Mouse (Mus musculus): ENCODE results near the gene Il1rl1.
A peak's percentile ranks its signal among the peaks of the same experiment; 100 is the strongest.

Il1rl1 gene

DNA sequence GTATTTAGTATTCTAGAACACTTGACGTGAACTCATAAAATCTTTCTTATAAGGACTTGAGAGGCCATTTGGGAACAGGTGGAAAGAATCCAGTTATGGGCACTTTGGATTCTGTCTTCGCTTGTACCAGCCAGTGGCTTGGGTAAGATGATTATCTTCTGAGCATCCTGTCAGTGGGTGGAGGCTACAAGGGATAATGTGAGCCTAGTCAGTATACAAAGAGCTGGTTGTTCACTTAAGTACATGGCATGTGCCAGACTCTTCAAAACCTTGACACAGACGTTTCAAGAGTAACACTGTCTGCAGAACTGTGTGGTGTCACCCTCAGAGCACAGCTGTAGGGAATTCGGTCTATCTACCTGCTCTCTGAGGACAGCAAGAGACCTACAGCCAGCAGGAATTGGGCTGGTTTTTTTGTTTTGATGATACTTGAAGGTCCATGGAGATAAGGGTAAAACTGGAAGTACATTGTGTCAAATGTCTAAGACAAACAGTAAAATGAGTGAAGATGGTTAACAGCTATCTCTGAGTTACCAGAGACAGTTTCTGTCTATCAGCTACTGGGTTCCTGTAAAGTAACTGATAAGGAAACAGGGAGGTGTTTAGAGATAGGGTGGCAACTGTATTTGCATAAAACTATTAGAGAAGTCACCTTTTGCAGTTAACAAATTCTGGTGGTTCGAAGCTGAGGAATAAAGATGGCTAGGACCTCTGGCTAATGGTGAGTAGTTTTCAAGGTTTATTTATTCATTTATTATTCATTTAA is at the start of gene Il1rl1:
Gene Il1rl1, plus strand, starts transcription at position 661 of the 766 bp plus-strand sequence.
- no peak for DNase-seq (ENCODE audit: low read depth, low spot score)

- peak; percentile 69 for DNase-seq (ENCODE audit: low read depth, low spot score)
Observed at GRCm38 (mm10) chr1:40380111-40380510, 49.3 kb upstream of the Il1rl1 start.

- DNase-seq (ENCODE audit: low read depth, low spot score): peak; percentile 4
Observed at GRCm38 (mm10) chr1:40380990-40381389, 48.4 kb upstream of the Il1rl1 start.

GRCm38 (mm10) chr1:40382841-40383240 is 46.5 kb upstream of the Il1rl1 start:
- DNase-seq (ENCODE audit: low read depth, low spot score): no peak

GRCm38 (mm10) chr1:40384931-40385545 is 44.3 kb upstream of the Il1rl1 start:
- no peak for DNase-seq (ENCODE audit: low read depth, low spot score)

DNA sequence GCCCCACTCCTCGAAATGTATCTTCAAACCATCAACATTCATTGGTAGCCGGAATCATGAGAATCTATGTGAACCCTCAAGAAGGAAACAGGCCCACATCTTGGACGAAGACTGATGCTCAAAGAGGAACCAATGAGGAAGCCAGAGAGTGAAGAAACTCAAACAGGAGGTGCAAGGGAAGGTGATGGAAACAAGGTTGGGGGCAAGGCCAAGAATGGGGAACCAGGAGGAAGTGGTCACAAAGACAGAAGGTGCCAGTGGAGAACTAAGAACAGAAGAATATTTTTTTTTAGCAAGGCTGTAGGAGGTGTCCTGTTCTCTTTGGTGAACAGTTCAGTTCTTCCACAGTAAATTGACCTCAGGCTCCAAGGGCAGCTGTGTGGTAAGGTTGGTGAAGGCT is 38.0 kb upstream of the Il1rl1 start:
- no peak for DNase-seq (ENCODE audit: low read depth, low spot score)

DNA sequence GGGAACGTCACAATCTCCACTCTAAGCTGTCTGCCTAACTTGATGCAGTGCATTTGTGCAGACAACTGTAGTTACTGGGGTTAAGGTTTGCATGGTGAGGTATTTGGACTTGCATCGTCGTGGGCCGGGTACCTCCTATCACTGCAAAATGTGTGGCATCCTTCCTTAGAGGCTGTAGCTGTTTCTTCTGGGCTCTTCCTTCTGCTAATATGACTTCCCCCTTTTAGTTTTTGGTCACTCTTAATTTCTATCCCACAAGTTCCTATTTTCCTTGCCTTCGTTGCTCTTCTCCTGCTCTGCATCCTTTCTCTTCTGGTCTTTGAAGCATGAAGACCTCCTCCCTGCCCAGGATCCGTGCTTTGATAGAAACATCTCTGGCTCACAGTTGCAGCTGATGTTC is 36.8 kb upstream of the Il1rl1 start:
- DNase-seq (ENCODE audit: low read depth, low spot score): no peak

GRCm38 (mm10) chr1:40393214-40393613 is 36.2 kb upstream of the Il1rl1 start:
- DNase-seq (ENCODE audit: low read depth, low spot score): no peak

DNA sequence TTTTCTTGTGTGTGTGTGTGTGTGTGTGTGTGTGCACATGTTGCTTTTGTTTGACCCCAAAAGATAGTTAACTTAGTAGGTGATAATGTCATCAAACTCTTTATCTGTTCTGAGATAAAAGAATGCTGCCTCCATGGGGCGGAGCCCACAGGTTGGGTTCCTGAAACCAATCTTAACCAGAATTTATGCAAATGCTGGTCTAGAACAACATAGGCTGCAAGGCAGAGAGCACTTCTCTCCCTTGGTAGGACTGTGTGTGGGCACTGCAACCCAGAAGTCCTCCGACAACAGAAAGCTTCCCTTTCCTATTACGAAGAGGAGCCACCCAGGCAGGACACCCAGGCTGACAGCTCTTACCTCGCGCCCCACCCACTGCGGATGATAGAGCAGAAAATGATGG is 29.7 kb upstream of the Il1rl1 start:
- DNase-seq (ENCODE audit: low read depth, low spot score): no peak

DNA sequence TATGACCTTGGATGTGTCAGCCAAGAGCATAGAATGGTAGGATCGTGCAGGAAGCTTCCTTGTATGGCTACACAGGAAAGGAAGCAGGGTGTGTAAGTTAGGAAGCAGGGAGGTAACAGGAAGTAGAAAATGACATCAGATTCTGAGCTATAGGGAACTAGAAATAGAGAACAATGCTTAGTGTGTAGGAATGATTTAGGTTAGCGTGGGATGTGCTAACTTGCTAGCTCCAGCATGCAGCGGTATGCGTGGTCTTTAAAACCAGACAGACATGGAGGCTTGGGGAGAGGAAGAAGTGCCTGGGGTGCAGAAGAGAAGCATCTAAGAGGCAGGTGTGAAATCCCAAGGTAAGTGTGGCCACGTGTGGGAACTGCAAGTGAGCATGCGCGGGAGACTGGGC is 24.7 kb upstream of the Il1rl1 start:
- no peak for DNase-seq (ENCODE audit: low read depth, low spot score)

GRCm38 (mm10) chr1:40409882-40410281 is 19.5 kb upstream of the Il1rl1 start:
- DNase-seq (ENCODE audit: low read depth, low spot score): no peak

DNA sequence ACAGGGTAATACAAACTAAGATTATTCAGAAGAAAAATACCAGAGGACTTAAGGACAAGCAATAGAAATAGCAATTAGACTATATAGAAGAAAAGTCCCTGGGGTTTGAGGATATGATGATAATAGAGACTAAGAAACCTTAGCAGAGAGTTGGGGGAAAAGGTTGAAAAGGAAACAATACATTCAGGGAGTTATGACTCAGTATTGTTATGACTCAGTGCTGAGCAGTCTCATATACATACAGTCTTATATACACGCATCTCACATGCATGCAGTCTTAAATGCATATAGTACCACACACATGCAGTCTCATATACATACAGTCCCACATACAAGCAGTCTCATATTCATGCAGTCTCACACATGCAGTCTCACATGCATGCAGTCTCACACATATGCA is 16.3 kb upstream of the Il1rl1 start:
- no peak for DNase-seq (ENCODE audit: low read depth, low spot score)

GRCm38 (mm10) chr1:40414276-40414675 is 15.1 kb upstream of the Il1rl1 start:
- DNase-seq (ENCODE audit: low read depth, low spot score): no peak

DNA sequence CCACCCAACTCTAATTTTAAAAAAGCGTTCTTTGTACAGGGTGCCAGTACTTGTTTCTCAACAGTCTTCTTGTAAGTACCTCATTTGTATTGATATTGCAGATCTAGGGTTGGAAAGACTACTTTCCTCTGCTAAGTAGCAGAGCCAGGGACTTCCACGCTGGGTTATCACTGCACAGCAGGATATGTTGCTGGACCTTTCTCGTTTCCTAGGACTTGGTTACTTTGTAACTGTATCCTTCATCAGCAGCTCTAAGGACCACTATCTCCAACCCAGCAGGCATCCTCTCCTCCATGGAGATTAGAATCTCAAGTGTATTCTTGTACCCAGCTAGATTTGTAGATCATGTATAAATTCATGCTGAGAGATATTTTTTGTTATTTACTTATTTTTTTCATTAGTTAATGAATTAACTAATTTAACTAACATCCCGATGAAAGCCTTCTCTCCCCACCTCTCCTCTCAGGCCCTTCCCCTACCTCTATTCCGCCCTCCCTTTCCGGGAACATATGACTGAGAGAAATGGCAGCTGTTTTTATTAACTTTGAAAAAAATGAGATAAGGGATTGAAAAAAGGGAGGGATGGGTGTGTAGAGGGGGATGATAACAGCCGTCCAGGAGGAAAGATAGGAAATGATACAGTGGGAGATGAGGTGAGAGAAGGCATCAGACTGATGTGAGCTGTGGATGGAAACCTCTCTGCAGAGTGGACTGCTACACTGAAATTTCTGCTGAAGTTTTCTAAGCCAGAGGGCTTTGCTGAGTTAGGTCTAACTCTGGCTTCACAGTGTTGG is 14.3 kb upstream of the Il1rl1 start:
- DNase-seq (ENCODE audit: low read depth, low spot score): no peak

DNA sequence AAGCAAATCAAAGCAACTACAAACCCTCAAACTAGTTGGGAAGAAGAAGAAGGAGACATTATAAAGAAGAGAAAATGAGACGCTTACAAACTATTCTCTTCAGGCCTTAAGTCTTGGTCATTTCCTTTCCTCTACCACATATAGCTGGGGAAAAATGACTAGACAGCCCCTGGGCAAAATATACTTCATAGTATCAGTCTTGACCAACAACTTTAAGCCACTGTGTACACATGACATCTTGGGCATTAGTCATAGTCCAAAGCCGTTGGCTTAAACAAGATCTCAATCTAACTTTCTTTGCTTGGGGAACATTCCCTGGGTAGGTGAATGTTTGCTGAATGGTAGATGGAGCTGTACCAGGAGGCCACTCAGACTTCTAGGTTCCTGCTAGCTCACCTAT is 12.3 kb upstream of the Il1rl1 start:
- DNase-seq (ENCODE audit: low read depth, low spot score): no peak

DNA sequence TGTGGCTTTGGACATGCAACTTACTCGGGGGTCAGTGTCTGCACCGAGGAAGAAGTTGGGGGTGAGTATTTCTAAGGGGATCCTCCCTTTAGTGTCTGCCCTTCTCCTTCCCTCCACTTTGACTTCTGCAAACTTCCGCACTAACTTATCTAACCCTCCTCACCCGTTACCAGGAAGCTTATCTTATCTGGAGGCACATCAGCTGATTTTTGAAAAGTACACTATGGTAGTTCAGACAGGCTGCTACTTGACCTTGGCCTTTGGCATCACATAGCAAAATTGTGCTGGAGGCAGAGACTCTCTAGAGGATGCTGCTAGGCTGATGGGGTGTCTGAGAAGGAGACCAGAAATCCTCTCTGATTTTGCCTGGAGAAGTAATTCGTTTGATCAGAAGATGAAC is 10.9 kb upstream of the Il1rl1 start:
- DNase-seq (ENCODE audit: low read depth, low spot score): no peak

- DNase-seq (ENCODE audit: low read depth, low spot score): no peak
Observed at GRCm38 (mm10) chr1:40423892-40424291, 5.5 kb upstream of the Il1rl1 start.

- DNase-seq (ENCODE audit: low read depth, low spot score): no peak
Observed at GRCm38 (mm10) chr1:40427270-40427669, 2.1 kb upstream of the Il1rl1 start.

DNA sequence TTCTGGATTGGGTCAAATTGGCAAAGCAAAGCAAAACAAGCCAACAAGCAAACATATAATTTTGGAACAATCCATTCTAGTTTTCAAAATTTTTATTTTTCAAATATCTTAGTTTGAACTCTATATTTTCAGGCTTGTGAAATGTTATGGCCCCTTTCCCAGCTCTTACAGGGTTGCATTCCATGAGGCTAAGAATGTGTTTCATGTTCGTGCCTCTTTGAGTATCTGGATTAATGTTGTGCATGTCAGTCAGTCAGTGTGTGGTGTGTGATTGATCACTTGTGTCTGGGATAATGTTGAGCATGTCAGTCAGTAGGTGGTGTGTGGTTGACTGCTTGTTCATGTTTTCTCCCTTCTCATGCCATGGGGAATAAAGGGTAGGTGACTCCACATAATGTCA is 1.5 kb upstream of the Il1rl1 start:
- DNase-seq (ENCODE audit: low read depth, low spot score): no peak

GRCm38 (mm10) chr1:40430143-40430834 is 919 bp downstream of the Il1rl1 start:
- no peak for DNase-seq (ENCODE audit: low read depth, low spot score)

GRCm38 (mm10) chr1:40432169-40432568 is 2.8 kb downstream of the Il1rl1 start:
- no peak for DNase-seq (ENCODE audit: low read depth, low spot score)

GRCm38 (mm10) chr1:40435936-40436335 is 6.6 kb downstream of the Il1rl1 start:
- DNase-seq (ENCODE audit: low read depth, low spot score): no peak
